Mouse (Mus musculus) megakaryocyte, adult 5-6 weeks (primary cell): Measurements from ENCODE around the gene Cdh4. TPM values are rescaled to one million over a fixed set of nuclear protein-coding genes. Genes with fewer than 3 reads are reported as not detected.

ENCODE experiments used
- ATAC-seq: 2 replicates; pipeline ENCODE4 v1.8.0; 2016; ENCODE audit warnings: mild to moderate bottlenecking, inconsistent platforms; ENCODE audit not compliant: poor library complexity, severe bottlenecking
- total RNA-seq, 2 experiments: library from RNA; stranded (forward) in 1 of 2; stranded (reverse) in 1 of 2; fragments of 153-499, 151-499 nt in 1 of 2; fragments of 221-1000, 200-1000 nt in 1 of 2; gene quantifications; 2 replicates each; pipeline versions ENCODE4 v1.2.3 to v1.2.4; 2015 to 2017

Gene Cdh4
- total RNA-seq, 2 experiments from 2014 or later = not detected

DNA sequence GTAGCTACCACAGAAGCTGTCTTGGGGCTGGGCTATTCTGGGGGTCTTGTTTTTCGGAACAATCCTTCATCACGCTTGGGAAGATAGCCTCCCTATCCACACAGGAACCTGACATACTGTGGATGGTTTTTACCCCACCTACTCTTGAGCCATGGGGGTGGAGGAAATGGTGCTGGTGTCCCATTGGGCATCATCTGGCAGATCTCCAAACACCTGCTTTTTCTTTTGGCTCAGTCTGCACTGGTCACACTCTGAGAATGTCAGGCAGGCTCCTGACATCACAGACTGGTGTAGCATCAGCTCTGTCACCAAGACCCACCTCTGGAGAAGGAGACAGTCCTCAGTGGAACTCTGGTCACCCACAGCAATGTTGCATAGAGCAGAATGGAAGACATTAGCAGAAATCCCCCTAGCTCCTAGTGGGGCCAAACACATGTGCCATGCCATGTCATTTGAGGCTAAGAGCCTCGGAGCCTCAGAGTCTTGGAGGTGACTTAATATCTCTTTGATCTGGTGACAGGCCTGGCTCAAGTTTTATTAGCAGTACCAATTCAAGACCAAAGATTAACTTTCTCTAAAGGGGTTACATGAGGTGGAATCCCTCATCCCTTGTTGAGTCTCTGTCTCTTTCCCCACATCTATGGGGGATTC lies 95.7 kb downstream of the Cdh4 start:
- ATAC-seq = no peak

DNA sequence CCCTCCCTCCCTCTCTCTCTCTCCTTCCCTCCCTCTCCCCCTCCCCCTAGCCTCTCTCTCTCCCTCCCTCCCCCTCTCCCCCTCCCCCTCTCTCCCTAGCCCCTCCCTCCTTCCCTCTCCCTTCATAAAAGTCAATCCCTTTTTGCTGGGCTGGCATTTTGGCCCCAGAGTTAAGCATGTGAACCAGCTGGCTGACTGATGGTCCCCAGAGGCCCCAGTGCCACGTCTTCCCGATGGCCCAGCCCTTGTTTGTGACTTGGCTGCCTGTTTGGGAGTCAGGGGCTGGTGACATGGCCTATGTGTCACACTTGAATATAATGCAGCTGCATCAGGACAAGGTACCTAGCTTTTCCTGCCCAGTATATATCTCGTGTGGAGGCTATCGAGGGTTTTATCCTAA lies 96.3 kb downstream of the Cdh4 start:
- ATAC-seq = no peak

DNA sequence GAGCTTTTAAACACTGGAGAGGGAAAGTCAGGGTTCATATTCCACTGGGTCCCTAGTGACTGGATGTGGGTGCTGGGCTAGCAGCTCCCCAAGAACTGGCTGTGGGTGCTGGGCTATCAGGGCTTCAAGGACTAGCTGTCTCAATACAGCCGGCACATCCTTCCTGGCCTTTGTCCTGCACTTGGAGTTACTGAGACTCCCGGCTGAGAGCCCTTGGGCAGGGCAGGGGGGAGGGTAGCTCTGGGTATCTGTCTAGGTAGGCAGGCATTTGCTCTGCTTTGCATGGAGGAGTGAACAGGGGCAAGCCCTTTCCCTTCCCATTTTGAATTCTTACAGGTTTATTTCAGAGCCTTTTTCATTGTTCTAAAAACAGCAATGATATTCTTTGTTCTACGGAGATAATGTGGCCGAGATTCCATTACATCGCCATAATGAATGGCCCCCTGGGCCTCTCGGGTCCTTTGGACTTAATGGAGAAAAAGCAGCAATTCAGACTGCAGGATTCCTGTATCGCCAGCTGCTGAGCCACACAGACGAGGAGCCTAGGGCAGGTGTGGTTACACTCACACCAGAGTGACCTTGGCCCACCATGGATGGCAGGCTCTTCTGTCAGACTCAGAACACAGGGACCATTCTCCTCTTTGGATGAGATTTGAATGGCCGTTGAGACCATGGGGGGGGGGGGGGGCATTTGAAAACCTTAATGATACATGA lies 97.5 kb downstream of the Cdh4 start:
- no peak for ATAC-seq

DNA sequence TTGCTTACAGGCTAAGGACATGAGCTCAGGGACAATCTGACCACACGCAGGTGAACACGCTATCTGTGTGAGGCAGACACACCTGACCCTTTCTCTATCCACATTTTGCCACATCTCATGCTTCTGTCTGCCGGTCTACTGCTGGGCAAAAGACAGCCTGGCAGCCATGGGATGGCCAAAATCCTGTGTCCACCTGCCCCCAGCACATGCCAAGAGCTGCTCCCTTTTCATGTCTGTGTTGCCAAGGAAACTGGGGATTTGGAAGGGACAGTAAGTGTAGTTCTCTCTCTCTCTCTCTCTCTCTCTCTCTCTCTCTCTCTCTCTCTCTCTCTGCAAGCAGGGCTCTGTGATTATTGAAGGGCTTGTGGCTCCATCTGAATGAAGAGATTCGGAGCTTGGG lies 98.9 kb downstream of the Cdh4 start:
- ATAC-seq = no peak

GRCm38 (mm10) chr2:179547627-179548026 lies 105.4 kb downstream of the Cdh4 start:
- ATAC-seq = no peak

DNA sequence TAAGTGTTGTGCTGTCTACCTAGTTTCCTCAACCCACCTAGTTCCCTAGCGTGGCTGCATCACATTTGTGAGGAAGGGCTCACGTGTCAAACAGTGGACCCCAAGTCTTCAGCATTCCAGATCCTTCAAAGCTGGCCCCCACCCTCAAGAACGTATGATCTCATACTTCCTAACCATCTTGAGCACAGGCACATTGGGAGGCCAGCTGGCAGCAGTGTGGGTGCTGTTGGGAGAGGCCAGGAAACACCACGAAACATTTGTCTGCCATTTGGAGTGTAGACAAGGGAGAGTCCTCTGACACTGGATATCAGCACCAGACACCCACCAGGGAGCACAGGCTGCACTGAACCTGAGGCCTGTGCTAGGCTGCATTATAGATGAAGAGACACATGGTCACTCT lies 113.7 kb downstream of the Cdh4 start:
- no peak for ATAC-seq

DNA sequence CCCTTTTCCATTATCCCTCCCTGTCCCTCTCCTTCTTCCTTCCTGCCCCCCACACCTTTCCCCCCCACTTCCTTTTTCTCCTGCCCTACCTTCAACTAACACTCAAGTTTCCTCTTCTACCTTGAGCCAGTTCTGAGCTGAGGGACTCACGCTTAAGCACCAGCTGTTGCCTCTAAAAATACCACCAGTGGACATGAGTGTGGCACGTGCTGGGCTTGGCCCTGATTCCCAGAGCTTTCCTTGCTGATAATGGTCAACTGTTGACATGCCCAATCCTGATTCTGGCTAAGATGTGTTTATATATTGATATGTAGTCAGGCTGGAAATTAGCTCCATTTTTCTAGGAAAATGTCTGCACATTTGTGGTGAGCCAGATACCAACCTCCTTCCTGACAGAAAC lies 120.1 kb downstream of the Cdh4 start:
- no peak for ATAC-seq

DNA sequence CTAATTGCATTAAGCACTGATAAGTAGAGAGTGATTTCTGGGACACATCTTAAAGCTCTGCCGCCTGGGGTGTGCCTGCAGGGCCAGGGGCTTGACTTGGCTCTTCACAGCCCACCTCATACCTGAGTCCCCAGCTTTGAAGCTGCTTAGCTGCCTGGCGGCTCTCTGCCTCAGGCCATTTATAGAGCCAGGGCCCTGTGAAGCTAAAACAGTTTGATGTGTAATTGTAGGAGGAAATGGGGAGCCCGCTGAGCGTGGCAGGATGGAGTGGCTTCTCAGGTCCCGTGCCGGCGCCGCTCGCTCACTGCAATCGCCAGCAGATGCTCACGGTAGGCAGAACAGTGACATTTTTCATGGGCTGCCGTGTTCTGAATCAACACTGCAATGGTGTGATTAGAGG lies 123.4 kb downstream of the Cdh4 start:
- no peak for ATAC-seq

- ATAC-seq = no peak
Observed at GRCm38 (mm10) chr2:179567886-179568285, 125.7 kb downstream of the Cdh4 start.

GRCm38 (mm10) chr2:179569171-179569570 lies 126.9 kb downstream of the Cdh4 start:
- no peak for ATAC-seq

GRCm38 (mm10) chr2:179571175-179571769 lies 129.0 kb downstream of the Cdh4 start:
- ATAC-seq = no peak

GRCm38 (mm10) chr2:179573331-179573730 lies 131.1 kb downstream of the Cdh4 start:
- no peak for ATAC-seq

- ATAC-seq = no peak
Observed at GRCm38 (mm10) chr2:179573786-179574185, 131.6 kb downstream of the Cdh4 start.

GRCm38 (mm10) chr2:179575585-179575984 lies 133.4 kb downstream of the Cdh4 start:
- ATAC-seq = no peak

DNA sequence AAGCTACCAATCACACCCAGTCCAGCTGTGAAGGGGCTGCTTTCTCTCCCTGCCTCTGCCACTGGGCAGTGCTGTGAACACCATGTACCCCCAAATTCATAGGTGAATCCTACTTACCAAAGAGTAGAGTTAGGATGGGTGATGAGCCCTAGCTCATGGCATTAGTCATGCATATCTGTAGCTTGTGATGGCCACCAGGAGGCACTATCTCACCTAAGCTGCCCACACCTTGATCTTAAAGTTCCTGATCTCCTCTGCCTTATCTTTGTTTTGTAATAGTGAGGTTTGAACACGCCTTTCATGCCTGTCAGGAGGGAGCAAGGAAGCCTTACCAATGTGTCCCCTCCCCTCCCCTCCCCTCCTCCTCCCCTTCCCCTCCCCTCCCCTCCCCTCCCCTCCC lies 134.0 kb downstream of the Cdh4 start:
- no peak for ATAC-seq

- ATAC-seq = no peak
Observed at GRCm38 (mm10) chr2:179578329-179578728, 136.1 kb downstream of the Cdh4 start.

- ATAC-seq = no peak
Observed at GRCm38 (mm10) chr2:179578842-179579241, 136.6 kb downstream of the Cdh4 start.

DNA sequence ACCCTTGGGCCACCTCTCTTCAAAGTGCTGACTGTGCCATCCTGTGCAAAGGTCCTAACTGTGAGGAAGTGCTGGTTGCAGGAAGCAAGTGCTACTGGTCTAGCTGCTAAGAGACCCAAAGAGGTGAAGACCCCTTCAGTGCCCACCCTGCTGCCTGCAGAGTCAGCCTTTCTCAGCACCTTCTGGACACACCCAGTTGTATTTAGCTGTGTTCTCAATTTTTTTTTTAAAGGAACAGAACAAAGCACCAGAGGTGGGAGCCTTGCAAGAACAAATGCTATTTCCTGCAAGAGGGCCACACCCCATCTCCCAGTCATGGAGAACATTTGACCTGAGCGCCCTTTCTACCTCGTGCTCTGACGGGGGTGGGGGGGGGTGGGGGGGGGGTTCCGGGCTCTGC lies 138.2 kb downstream of the Cdh4 start:
- ATAC-seq = no peak

DNA sequence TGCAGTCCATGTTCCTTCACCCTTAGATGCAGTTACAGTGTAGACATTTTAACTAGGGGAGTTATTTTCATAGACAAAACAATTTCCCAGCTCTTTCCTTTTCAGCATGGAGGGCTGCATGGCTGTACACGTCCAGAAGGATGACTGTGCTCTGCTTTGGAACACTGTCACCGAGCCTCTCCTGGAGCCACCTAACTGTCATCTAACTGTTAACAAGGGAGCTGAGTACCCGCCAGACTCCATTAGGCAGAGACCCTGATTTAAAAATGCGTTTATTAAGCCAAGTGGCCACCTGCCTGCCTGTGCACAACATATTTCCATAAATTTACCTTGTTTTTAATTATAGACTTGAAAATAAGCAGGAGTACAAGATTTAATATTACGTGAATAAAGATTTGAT lies 138.8 kb downstream of the Cdh4 start:
- no peak for ATAC-seq

GRCm38 (mm10) chr2:179582966-179583365 lies 140.7 kb downstream of the Cdh4 start:
- no peak for ATAC-seq

DNA sequence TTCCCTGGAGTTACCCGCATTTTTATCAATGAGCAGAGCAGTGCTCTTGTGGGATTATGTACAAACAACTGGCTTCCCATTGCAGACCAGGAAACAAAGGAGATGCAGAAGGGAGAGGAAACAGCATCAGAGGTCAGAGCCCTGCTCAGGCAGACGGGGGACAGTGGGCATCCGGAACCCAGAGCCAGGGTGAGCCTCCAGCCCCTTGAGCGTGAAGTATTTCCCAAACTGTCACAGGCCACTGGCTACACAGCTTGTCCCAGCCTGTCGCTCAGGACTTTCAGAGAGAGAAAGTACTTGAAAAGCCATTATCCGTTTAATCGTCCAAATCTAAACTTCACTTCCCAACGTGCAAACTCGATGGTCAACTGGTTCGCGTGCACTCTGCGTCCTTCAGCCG lies 142.4 kb downstream of the Cdh4 start:
- ATAC-seq = no peak

DNA sequence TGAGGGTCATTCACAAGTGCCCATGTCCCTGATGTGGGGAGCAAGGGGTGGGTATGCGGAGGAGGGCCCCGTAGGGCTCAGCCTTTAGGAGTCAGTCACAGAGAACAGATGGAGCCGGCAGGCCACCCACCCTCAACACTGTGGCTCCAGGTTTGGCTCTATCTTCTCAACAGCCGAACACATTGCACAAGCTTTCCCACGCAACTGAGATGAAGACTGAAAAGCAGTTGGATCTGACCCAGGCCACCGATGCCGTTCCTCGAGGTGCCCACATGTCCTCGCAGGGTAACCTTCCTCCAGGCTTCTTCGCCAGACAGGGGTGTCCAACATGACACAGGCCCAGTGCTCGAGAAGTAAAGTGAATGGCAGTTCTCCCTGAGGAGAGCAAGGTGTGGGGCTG lies 144.2 kb downstream of the Cdh4 start:
- ATAC-seq = no peak
